Mouse (Mus musculus) lung, adult 18-20 months (tissue): ENCODE results near the gene Ccr3.
"Not testable (repeated sequence)": the region's sequence is repeated elsewhere in the genome, so short reads cannot be mapped to it uniquely, and the experiment has no call there.

Experiments
- DNase-seq, 2 experiments: peaks; one replicate each; pipeline ENCODE4 v3.0.0; 2022; ENCODE audit warnings: mixed read lengths in 2 of 2

Ccr3 gene

GRCm38 (mm10) chr9:124056158-124056709 is 34.5 kb downstream of the Ccr3 start:
- DNase-seq, result peak in 1 of 2 experiments; percentile 23

- DNase-seq, result no peak
Observed at GRCm38 (mm10) chr9:124059660-124060352, 38.0 kb downstream of the Ccr3 start.

- DNase-seq, result not testable (repeated sequence)
Observed at GRCm38 (mm10) chr9:124061474-124062432, 40.0 kb downstream of the Ccr3 start.

- no peak for DNase-seq
Observed at GRCm38 (mm10) chr9:124066572-124067103, 44.9 kb downstream of the Ccr3 start.

DNA sequence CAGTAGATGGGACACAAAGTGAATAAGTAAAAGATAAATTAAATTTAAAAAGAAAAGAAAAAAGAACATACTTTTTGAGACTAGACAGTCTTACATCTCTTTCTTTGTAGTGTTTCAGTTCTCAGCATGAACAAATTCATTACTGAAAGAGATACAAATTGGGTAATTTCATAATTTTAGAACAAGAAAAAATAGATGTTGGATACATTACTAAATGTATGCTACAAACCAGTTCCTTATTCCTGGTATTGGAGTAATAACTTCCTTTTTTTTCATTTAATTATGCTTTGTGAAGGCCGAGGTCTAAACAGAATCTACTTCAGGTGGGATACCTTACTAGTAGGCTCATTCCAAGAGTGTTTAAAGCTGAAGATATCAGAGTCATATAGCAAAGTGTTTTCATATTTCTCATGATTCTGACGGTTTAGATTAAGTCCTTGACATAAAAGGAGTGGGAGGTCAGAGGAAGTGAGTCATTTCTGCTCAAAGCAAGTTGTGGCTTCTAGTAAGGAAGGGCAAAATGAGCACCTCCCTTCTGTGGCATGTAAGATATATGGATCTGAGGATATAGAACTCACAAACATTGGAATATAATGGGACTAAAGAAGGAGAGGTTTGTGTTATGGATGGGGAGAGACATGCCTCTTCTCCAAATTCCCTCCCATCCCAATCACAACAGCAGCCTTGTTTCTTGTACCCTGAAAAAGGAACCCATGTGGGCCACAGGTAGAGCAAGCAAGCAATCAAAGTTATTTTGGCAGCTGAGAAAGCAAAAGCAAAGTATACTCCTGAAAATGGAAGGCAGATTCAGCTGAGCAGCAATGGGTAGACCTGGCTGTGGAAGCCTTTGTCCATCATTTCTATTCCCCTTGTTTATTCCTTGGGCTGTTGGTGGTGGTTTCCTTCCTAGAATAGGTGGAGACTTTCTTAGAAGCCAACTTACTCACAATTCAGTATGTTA is 46.6 kb downstream of the Ccr3 start:
- no peak for DNase-seq

- DNase-seq, result no peak
Observed at GRCm38 (mm10) chr9:124071506-124071905, 49.7 kb downstream of the Ccr3 start.

GRCm38 (mm10) chr9:124079803-124080202 is 58.0 kb downstream of the Ccr3 start:
- DNase-seq, result no peak

GRCm38 (mm10) chr9:124080471-124080870 is 58.7 kb downstream of the Ccr3 start:
- not testable (repeated sequence) for DNase-seq
